Mouse (Mus musculus): ENCODE data around the gene Lats1. TPM values are rescaled to one million over a fixed set of nuclear protein-coding genes. Genes with fewer than 3 reads are reported as not detected.

Gene Lats1
- polyA plus RNA-seq, 1 experiment from 2014 or later = 2.2 TPM

DNA sequence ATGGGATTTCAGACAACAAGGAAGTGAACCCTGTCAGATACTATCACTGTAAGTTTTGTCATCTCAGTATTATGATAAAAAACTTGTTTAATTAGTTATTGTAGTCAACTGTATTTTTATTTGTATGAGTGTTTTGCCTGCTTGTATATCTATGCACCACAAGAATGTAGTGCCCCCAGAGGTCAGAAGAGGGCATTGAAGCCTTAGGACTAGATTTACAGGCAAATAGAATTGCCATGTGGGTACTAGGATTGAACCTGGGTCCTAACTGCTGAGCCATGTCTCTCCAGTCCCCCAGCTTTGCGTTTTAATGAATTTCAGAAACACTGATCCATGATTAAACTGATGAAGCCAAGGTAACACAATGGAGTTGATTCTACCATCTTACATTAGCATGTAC lies 7.3 kb upstream of the Lats1 start:
- Histone ChIP-seq H3K4me2 (no peak overlapping the region), H3K4me3 (replicated peaks) (no peak overlapping the region), H3K9ac (no peak overlapping the region), H3K27ac (no peak overlapping the region), H3K36me3 (peaks cover 77% of the 10 kb centered on the region), H3K27me3 (no peaks in the 10 kb centered on the region), H3K4me1 (replicated peaks) (peaks cover 7% of the 10 kb centered on the region), H3K9me3 (replicated peaks) (no peaks in the 10 kb centered on the region)
- 45% methylated on average over 1 of the region's 1 CpGs for WGBS (ENCODE audit: insufficient replicate concordance)
- peak; percentile 59; the same call in 1 of the 2 replicates for ATAC-seq (ENCODE audit: low read depth)
- peak; percentile 20 for DNase-seq

GRCm38 (mm10) chr10:7681343-7682025 lies 470 bp downstream of the Lats1 start:
- Histone ChIP-seq H3K4me3 (replicated peaks) (peak overlapping the region; percentile 98), H3K9me3 (replicated peaks) (no peaks in the 10 kb centered on the region), H3K4me2 (peak overlapping the region; percentile 88), H3K27ac (peak overlapping the region; percentile 93), H3K36me3 (peaks cover 35% of the 10 kb centered on the region), H3K4me1 (replicated peaks) (peaks cover 49% of the 10 kb centered on the region), H3K9ac (peak overlapping the region; percentile 98), H3K27me3 (no peaks in the 10 kb centered on the region)
- ATAC-seq (ENCODE audit: low read depth) (peak; percentile 82), DNase-seq (peak; percentile 63)
- WGBS (ENCODE audit: insufficient replicate concordance) = 1% methylated on average over 64 of the region's 64 CpGs

DNA sequence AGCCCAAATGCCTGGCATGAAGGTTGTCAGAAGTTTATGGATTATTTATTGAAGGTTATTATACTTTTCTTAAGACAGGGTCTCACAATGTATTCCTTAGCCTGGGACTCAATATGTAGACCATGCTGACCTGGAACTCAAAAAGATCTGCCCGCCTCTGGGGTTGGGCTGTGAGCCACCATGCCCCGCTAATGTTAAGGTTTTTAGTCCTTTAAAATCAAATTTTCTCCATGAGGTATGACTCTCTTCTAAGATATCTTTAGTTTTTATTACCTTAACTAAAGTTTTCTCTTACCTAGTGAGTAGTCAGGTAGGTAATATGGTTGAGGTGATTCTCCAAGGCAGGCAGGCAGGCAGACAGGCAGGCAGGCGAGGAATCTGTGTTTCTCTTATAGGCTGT lies 1.2 kb downstream of the Lats1 start:
- Histone ChIP-seq H3K27me3 (no peaks in the 10 kb centered on the region), H3K4me3 (replicated peaks) (peak overlapping the region; percentile 98), H3K27ac (no peak overlapping the region), H3K9ac (peak overlapping the region; percentile 98), H3K4me1 (replicated peaks) (peaks cover 55% of the 10 kb centered on the region), H3K4me2 (peak overlapping the region; percentile 88), H3K36me3 (peaks cover 33% of the 10 kb centered on the region), H3K9me3 (replicated peaks) (no peaks in the 10 kb centered on the region)
- DNase-seq (no peak), ATAC-seq (ENCODE audit: low read depth) (no peak)
- 44% methylated on average over 3 of the region's 3 CpGs for WGBS (ENCODE audit: insufficient replicate concordance)

- Histone ChIP-seq H3K4me1 (replicated peaks) (peaks cover 37% of the 10 kb centered on the region), H3K27ac (no peak overlapping the region), H3K4me2 (no peak overlapping the region), H3K4me3 (replicated peaks) (no peak overlapping the region), H3K36me3 (peaks cover 19% of the 10 kb centered on the region), H3K9ac (no peak overlapping the region), H3K27me3 (no peaks in the 10 kb centered on the region), H3K9me3 (replicated peaks) (no peaks in the 10 kb centered on the region)
- 58% methylated on average over 6 of the region's 6 CpGs for WGBS (ENCODE audit: insufficient replicate concordance)
- DNase-seq = no peak
- peak; percentile 38; the same call in 1 of the 2 replicates for ATAC-seq (ENCODE audit: low read depth)
Observed at GRCm38 (mm10) chr10:7686902-7687301, 5.9 kb downstream of the Lats1 start.

- no peak overlapping the region for H3K4me2 ChIP-seq
- DNase-seq (no peak), ATAC-seq (ENCODE audit: low read depth) (no peak)
- no peak overlapping the region for H3K4me3 ChIP-seq (replicated peaks)
- H3K4me1 ChIP-seq (replicated peaks) = no peaks in the 10 kb centered on the region
- H3K27me3 ChIP-seq = no peaks in the 10 kb centered on the region
- no peak overlapping the region for H3K27ac ChIP-seq
- H3K9ac ChIP-seq = no peak overlapping the region
- no peaks in the 10 kb centered on the region for H3K9me3 ChIP-seq (replicated peaks)
- peaks cover 79% of the 10 kb centered on the region for H3K36me3 ChIP-seq
Observed at GRCm38 (mm10) chr10:7695286-7695685, 14.3 kb downstream of the Lats1 start.

- H3K27me3 ChIP-seq = no peaks in the 10 kb centered on the region
- H3K9ac ChIP-seq = no peak overlapping the region
- no peaks in the 10 kb centered on the region for H3K9me3 ChIP-seq (replicated peaks)
- peaks cover 87% of the 10 kb centered on the region for H3K36me3 ChIP-seq
- no peak overlapping the region for H3K4me3 ChIP-seq (replicated peaks)
- DNase-seq = no peak
- H3K4me2 ChIP-seq = no peak overlapping the region
- 56% methylated on average over 3 of the region's 3 CpGs for WGBS (ENCODE audit: insufficient replicate concordance)
- no peaks in the 10 kb centered on the region for H3K4me1 ChIP-seq (replicated peaks)
- no peak overlapping the region for H3K27ac ChIP-seq
- ATAC-seq (ENCODE audit: low read depth) = no peak
Observed at GRCm38 (mm10) chr10:7700120-7700519, 19.1 kb downstream of the Lats1 start.

GRCm38 (mm10) chr10:7702586-7702985 lies 21.6 kb downstream of the Lats1 start:
- H3K27ac ChIP-seq = no peak overlapping the region
- DNase-seq (no peak), ATAC-seq (ENCODE audit: low read depth) (no peak)
- H3K4me2 ChIP-seq = no peak overlapping the region
- H3K9ac ChIP-seq = no peak overlapping the region
- no peaks in the 10 kb centered on the region for H3K27me3 ChIP-seq
- no peak overlapping the region for H3K4me3 ChIP-seq (replicated peaks)
- peaks cover 84% of the 10 kb centered on the region for H3K36me3 ChIP-seq
- H3K4me1 ChIP-seq (replicated peaks) = no peaks in the 10 kb centered on the region
- WGBS (ENCODE audit: insufficient replicate concordance) = 94% methylated on average over 6 of the region's 6 CpGs
- H3K9me3 ChIP-seq (replicated peaks) = no peaks in the 10 kb centered on the region

DNA sequence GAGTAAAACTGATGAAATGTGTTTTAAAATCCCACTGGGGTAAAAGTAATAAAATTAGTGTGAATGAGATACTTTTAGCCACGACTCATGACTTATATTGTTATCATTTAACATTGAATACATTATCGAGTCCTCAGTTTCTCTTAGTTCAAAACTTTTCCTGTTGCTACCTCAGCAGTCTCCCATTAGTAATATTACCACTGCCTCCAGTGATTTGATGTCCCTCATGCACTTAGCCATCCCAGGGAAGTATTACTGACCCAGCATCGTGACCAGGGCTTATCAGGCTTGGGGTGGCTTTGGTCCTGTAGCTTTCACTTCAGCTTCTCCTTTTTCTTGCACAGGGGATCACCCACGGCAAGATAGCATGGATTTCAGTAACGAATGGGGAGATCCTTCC lies 29.1 kb downstream of the Lats1 start:
- no peak overlapping the region for H3K4me2 ChIP-seq
- no peak for DNase-seq
- no peak overlapping the region for H3K9ac ChIP-seq
- H3K9me3 ChIP-seq (replicated peaks) = no peaks in the 10 kb centered on the region
- H3K4me3 ChIP-seq (replicated peaks) = no peak overlapping the region
- H3K36me3 ChIP-seq = peaks cover 69% of the 10 kb centered on the region
- ATAC-seq (ENCODE audit: low read depth) = no peak
- no peaks in the 10 kb centered on the region for H3K4me1 ChIP-seq (replicated peaks)
- H3K27ac ChIP-seq = no peak overlapping the region
- H3K27me3 ChIP-seq = no peaks in the 10 kb centered on the region
- 74% methylated on average over 5 of the region's 5 CpGs for WGBS (ENCODE audit: insufficient replicate concordance)

GRCm38 (mm10) chr10:7712506-7712905 lies 31.5 kb downstream of the Lats1 start:
- H3K4me3 ChIP-seq (replicated peaks) = no peak overlapping the region
- no peak overlapping the region for H3K9ac ChIP-seq
- no peak for DNase-seq
- no peaks in the 10 kb centered on the region for H3K4me1 ChIP-seq (replicated peaks)
- no peak overlapping the region for H3K4me2 ChIP-seq
- no peak overlapping the region for H3K27ac ChIP-seq
- no peaks in the 10 kb centered on the region for H3K27me3 ChIP-seq
- no peak for ATAC-seq (ENCODE audit: low read depth)
- 83% methylated on average over 13 of the region's 13 CpGs for WGBS (ENCODE audit: insufficient replicate concordance)
- H3K36me3 ChIP-seq = peaks cover 61% of the 10 kb centered on the region
- H3K9me3 ChIP-seq (replicated peaks) = no peaks in the 10 kb centered on the region

- no peaks in the 10 kb centered on the region for H3K9me3 ChIP-seq (replicated peaks)
- H3K4me1 ChIP-seq (replicated peaks) = no peaks in the 10 kb centered on the region
- no peak overlapping the region for H3K27ac ChIP-seq
- no peak overlapping the region for H3K9ac ChIP-seq
- H3K4me2 ChIP-seq = no peak overlapping the region
- 78% methylated on average over 7 of the region's 7 CpGs for WGBS (ENCODE audit: insufficient replicate concordance)
- H3K27me3 ChIP-seq = no peaks in the 10 kb centered on the region
- DNase-seq (no peak), ATAC-seq (ENCODE audit: low read depth) (no peak)
- H3K36me3 ChIP-seq = peaks cover 44% of the 10 kb centered on the region
- H3K4me3 ChIP-seq (replicated peaks) = no peak overlapping the region
Observed at GRCm38 (mm10) chr10:7715056-7715455, 34.0 kb downstream of the Lats1 start.

DNA sequence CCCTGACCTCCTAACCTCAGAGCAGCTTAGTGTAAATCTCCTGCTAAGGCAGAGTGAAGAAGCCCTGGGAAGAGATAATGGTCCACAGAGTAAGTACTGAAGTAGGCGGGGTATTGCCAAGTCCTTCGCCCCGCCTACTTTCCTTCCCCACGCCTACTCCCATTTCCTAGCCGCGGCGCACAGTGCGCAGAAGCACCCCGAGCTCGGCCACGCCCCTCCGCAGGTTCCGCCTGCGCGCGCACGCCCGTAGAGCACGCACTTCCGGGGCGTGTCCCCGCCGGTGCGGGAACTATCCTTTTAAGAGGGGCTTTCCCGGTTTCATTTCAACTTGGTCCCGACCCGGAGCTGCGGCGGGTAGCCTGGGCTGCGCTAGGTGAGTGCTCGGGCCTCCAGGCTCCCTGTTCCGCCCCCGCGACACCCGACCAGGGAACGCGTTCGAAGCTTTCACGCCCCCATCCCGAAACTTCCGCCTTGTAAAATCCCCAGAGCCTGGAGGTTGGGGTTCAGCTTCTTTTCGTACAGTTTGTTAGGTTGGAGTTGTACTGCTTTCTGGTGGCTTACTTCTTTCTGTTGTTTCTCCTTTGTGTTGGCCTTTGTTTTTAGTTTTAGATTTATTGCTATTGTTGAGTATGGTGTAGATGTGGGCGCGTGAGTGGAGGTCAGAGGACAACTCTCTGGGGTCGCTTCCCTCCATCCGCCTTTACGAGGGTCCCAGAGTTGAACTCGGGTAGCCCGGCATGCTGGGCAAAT lies 44.9 kb downstream of the Lats1 start, which contains the start of gene Katna1:
TSS of gene Katna1 (plus strand) at position 250 of the 750 bp plus-strand sequence.
- ATAC-seq (ENCODE audit: low read depth) = peak; percentile 98
- Histone ChIP-seq H3K27me3 (no peaks in the 10 kb centered on the region), H3K4me1 (replicated peaks) (peaks cover 27% of the 10 kb centered on the region), H3K36me3 (no peaks in the 10 kb centered on the region), H3K4me3 (replicated peaks) (peak within 1 kb of the TSS; percentile 73), H3K4me2 (peak within 1 kb of the TSS; percentile 86), H3K27ac (peak within 1 kb of the TSS; percentile 79), H3K9ac (peak within 1 kb of the TSS; percentile 80), H3K9me3 (replicated peaks) (no peaks in the 10 kb centered on the region)
- WGBS (ENCODE audit: insufficient replicate concordance) = under 1% methylated on average over 49 of the region's 49 CpGs
- peak; percentile 97 for DNase-seq

DNA sequence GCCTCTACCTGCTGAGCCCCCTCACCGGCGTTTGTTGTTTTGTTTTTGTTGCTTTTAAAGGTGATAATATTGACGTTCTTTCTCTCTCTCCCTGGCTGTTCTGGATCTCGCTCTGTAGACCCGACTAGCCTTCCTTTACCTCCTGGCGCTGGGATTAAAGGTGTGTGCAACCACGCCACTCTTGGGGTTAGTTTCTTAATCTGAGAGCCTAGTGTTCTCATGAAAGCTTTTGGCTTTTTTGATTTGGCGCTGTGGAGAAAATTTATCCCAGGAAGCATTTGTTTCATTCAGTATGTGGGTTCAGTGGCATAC lies 45.4 kb downstream of the Lats1 start:
- Histone ChIP-seq H3K4me1 (replicated peaks) (peaks cover 27% of the 10 kb centered on the region), H3K36me3 (no peaks in the 10 kb centered on the region), H3K4me2 (peak overlapping the region; percentile 86), H3K27me3 (no peaks in the 10 kb centered on the region), H3K27ac (peak overlapping the region; percentile 79), H3K9me3 (replicated peaks) (no peaks in the 10 kb centered on the region), H3K4me3 (replicated peaks) (peak overlapping the region; percentile 73), H3K9ac (peak overlapping the region; percentile 80)
- DNase-seq (no peak), ATAC-seq (ENCODE audit: low read depth) (no peak)
- under 1% methylated on average over 8 of the region's 8 CpGs for whole genome bisulfite sequencing (ENCODE audit: insufficient replicate concordance)

Data from liver, embryonic 13.5 days (tissue).